Mouse (Mus musculus): ENCODE results near the gene Tnfrsf13b. TPM values are rescaled to one million over a fixed set of nuclear protein-coding genes. Genes with fewer than 3 reads are reported as not detected.
"Not testable (repeated sequence)": the region's sequence is repeated elsewhere in the genome, so short reads cannot be mapped to it uniquely, and the experiment has no call there.

Tnfrsf13b gene
- total RNA-seq, 1 experiment from 2014 or later, result 0.43 TPM

- no peak for DNase-seq
Observed at GRCm38 (mm10) chr11:61127421-61128055, 983 bp downstream of the Tnfrsf13b start.

GRCm38 (mm10) chr11:61129305-61129704 lies 2.8 kb downstream of the Tnfrsf13b start:
- DNase-seq, result no peak

- not testable (repeated sequence) for DNase-seq
Observed at GRCm38 (mm10) chr11:61130646-61131045, 4.1 kb downstream of the Tnfrsf13b start.

- no peak for DNase-seq
Observed at GRCm38 (mm10) chr11:61132943-61133342, 6.4 kb downstream of the Tnfrsf13b start.

GRCm38 (mm10) chr11:61141693-61142092 lies 15.1 kb downstream of the Tnfrsf13b start:
- no peak for DNase-seq

- no peak for DNase-seq
Observed at GRCm38 (mm10) chr11:61142262-61142661, 15.7 kb downstream of the Tnfrsf13b start.

GRCm38 (mm10) chr11:61142941-61143530 lies 16.5 kb downstream of the Tnfrsf13b start:
- no peak for DNase-seq

- DNase-seq, result no peak
Observed at GRCm38 (mm10) chr11:61143564-61144469, 17.3 kb downstream of the Tnfrsf13b start.

GRCm38 (mm10) chr11:61145551-61145950 lies 19.0 kb downstream of the Tnfrsf13b start:
- DNase-seq, result no peak

GRCm38 (mm10) chr11:61146645-61147299 lies 20.2 kb downstream of the Tnfrsf13b start:
- DNase-seq, result peak; percentile 62

GRCm38 (mm10) chr11:61147300-61147683 lies 20.7 kb downstream of the Tnfrsf13b start:
- peak; percentile 54 for DNase-seq

GRCm38 (mm10) chr11:61150233-61151001 lies 23.9 kb downstream of the Tnfrsf13b start:
- DNase-seq, result no peak

GRCm38 (mm10) chr11:61155727-61156126 lies 29.2 kb downstream of the Tnfrsf13b start:
- DNase-seq, result peak; percentile 41

GRCm38 (mm10) chr11:61158141-61158540 lies 31.6 kb downstream of the Tnfrsf13b start:
- DNase-seq, result no peak

- no peak for DNase-seq
Observed at GRCm38 (mm10) chr11:61159796-61160732, 33.5 kb downstream of the Tnfrsf13b start.

GRCm38 (mm10) chr11:61161121-61161520 lies 34.6 kb downstream of the Tnfrsf13b start:
- no peak for DNase-seq

GRCm38 (mm10) chr11:61162776-61163175 lies 36.2 kb downstream of the Tnfrsf13b start:
- DNase-seq, result no peak

- DNase-seq, result no peak
Observed at GRCm38 (mm10) chr11:61163341-61163740, 36.8 kb downstream of the Tnfrsf13b start.

GRCm38 (mm10) chr11:61164366-61164765 lies 37.8 kb downstream of the Tnfrsf13b start:
- DNase-seq, result no peak

GRCm38 (mm10) chr11:61164881-61165280 lies 38.3 kb downstream of the Tnfrsf13b start:
- DNase-seq, result no peak

GRCm38 (mm10) chr11:61170184-61170583 lies 43.6 kb downstream of the Tnfrsf13b start:
- DNase-seq, result no peak

All from adrenal gland, postnatal 25 days (tissue).